Mouse (Mus musculus) kidney, postnatal 0 days (tissue): ENCODE data around the gene Il6ra. TPM values are rescaled to one million over a fixed set of nuclear protein-coding genes. Genes with fewer than 3 reads are reported as not detected.

ENCODE experiments used
- ATAC-seq: fragments of 200-750 bp; cut with Nextera tagmentation; replicated peaks from 2 replicates; pipeline ENCODE4 v1.8.0; 2017; ENCODE audit warnings: low read depth, moderate number of reproducible peaks, moderate TSS enrichment, moderate library complexity; ENCODE audit not compliant: low FRiP score
- DNase-seq: peaks from one replicate; pipeline ENCODE4 v3.0.0-alpha.2; 2016; ENCODE audit warnings: low spot score
- H3K27ac ChIP-seq: fragments of 300-500 bp; sonication (generic); 2 replicates; pipeline ENCODE4 v1.5.1; 2014; ENCODE audit warnings: mild to moderate bottlenecking
- H3K27me3 ChIP-seq: fragments of 300-500 bp; sonication (generic); 2 replicates; pipeline ENCODE4 v1.6.1; 2014; ENCODE audit warnings: low read length, mixed read lengths; ENCODE audit not compliant: insufficient read depth
- H3K36me3 ChIP-seq: fragments of 300-500 bp; sonication (generic); 2 replicates; pipeline ENCODE4 v1.6.1; 2014; ENCODE audit warnings: low read length, mixed read lengths; ENCODE audit not compliant: insufficient read depth
- H3K4me1 ChIP-seq: fragments of 300-500 bp; sonication (generic); replicated peaks from 2 replicates; pipeline ENCODE4 v1.6.1; 2014; ENCODE audit warnings: antibody characterized with exemption, low read length, mixed read lengths; ENCODE audit not compliant: insufficient read depth
- H3K4me2 ChIP-seq: fragments of 300-500 bp; sonication (generic); 2 replicates; pipeline ENCODE4 v1.6.1; 2014; ENCODE audit warnings: mild to moderate bottlenecking, low read length, moderate library complexity, mixed read lengths
- H3K4me3 ChIP-seq: fragments of 300-500 bp; sonication (generic); replicated peaks from 2 replicates; pipeline ENCODE4 v1.5.1; 2014; ENCODE audit warnings: low read depth, low read length
- H3K9ac ChIP-seq: fragments of 300-500 bp; sonication (generic); 2 replicates; pipeline ENCODE4 v1.6.1; 2014; ENCODE audit warnings: low read depth, low read length
- H3K9me3 ChIP-seq: fragments of 300-500 bp; sonication (generic); replicated peaks from 2 replicates; pipeline ENCODE4 v1.6.1; 2016; ENCODE audit warnings: low read length, inconsistent platforms, mixed read lengths
- CTCF ChIP-seq: IDR thresholded peaks from 2 replicates; pipeline ENCODE4 v1.5.1; 2016; ENCODE audit warnings: antibody characterized with exemption, low read depth, mild to moderate bottlenecking, moderate library complexity
- WGBS: fragments of 180-500 bp; shearing (Covaris S2); extraction: QIAGEN DNeasy Blood & Tissue Kit; methylation state at CpG from one replicate; pipeline ENCODE4 v1.1.7; 2014; 5-methylcytosine and 5-hydroxymethylcytosine counted together
- polyA plus RNA-seq: library from polyadenylated mRNA; unstranded; fragments of >200 nt; fragmentation: Nextera tagmentation; extraction: Ambion mirVana; gene quantifications from 2 replicates; pipeline ENCODE4 v1.2.1, GENCODE M21; 2015

Gene Il6ra
- polyA plus RNA-seq, 1 experiment from 2014 or later, result 1.7 TPM

- Histone ChIP-seq H3K4me3 (no peak overlapping the region), H3K27ac (no peak overlapping the region), H3K4me1 (0 out of 2 replicates have a peak, but pooled peaks cover 3% of the 10 kb centered on the region), H3K4me2 (no peak overlapping the region), H3K9me3 (no peaks in the 10 kb centered on the region), H3K36me3 (no peaks in the 10 kb centered on the region), H3K27me3 (no peaks in the 10 kb centered on the region), H3K9ac (no peak overlapping the region)
- WGBS, result 71% methylated on average over 4 of the region's 4 CpGs
- no peak for DNase-seq
- TF ChIP-seq CTCF, result no peak
- ATAC-seq, result no peak
These were observed 1.7 kb upstream of the Il6ra start for GRCm38 (mm10) chr3:89914700-89915099.

- no peak overlapping the region for H3K9ac ChIP-seq
- WGBS, result 38% methylated on average over 6 of the region's 6 CpGs
- no peak for ATAC-seq
These were observed 871 bp downstream of the Il6ra start for GRCm38 (mm10) chr3:89912108-89912542.

GRCm38 (mm10) chr3:89911207-89911606, 1.8 kb downstream of the Il6ra start:
- no peak overlapping the region for H3K4me2 ChIP-seq
- TF ChIP-seq CTCF, result no peak
- WGBS, result 84% methylated on average over 3 of the region's 3 CpGs

More at GRCm38 (mm10) chr3:89912108-89912542, 871 bp downstream of the Il6ra start:
- Histone ChIP-seq H3K27ac (no peak overlapping the region), H3K4me2 (no peak overlapping the region), H3K4me1 (0 out of 2 replicates have a peak, but pooled peaks cover 3% of the 10 kb centered on the region), H3K4me3 (no peak overlapping the region), H3K27me3 (no peaks in the 10 kb centered on the region), H3K9me3 (no peaks in the 10 kb centered on the region), H3K36me3 (no peaks in the 10 kb centered on the region)
- no peak for DNase-seq
- no peak for TF ChIP-seq CTCF

GRCm38 (mm10) chr3:89909703-89910542, 3.1 kb downstream of the Il6ra start:
- WGBS, result 60% methylated on average over 5 of the region's 5 CpGs
- H3K9ac ChIP-seq, result no peak overlapping the region
- TF ChIP-seq CTCF, result no peak
- no peaks in the 10 kb centered on the region for H3K9me3 ChIP-seq
- ATAC-seq (no peak), DNase-seq (no peak)
- H3K4me2 ChIP-seq, result no peak overlapping the region
- H3K27me3 ChIP-seq, result no peaks in the 10 kb centered on the region
- H3K36me3 ChIP-seq, result no peaks in the 10 kb centered on the region
- H3K4me1 ChIP-seq, result 0 out of 2 replicates have a peak, but pooled peaks cover 3% of the 10 kb centered on the region
- no peak overlapping the region for H3K27ac ChIP-seq
- H3K4me3 ChIP-seq, result no peak overlapping the region

More at GRCm38 (mm10) chr3:89911207-89911606, 1.8 kb downstream of the Il6ra start:
- no peak overlapping the region for H3K4me3 ChIP-seq
- no peak overlapping the region for H3K9ac ChIP-seq
- 0 out of 2 replicates have a peak, but pooled peaks cover 3% of the 10 kb centered on the region for H3K4me1 ChIP-seq
- ATAC-seq (no peak), DNase-seq (no peak)
- H3K36me3 ChIP-seq, result no peaks in the 10 kb centered on the region
- no peaks in the 10 kb centered on the region for H3K9me3 ChIP-seq
- no peaks in the 10 kb centered on the region for H3K27me3 ChIP-seq
- H3K27ac ChIP-seq, result no peak overlapping the region

- H3K36me3 ChIP-seq, result no peaks in the 10 kb centered on the region
- no peak overlapping the region for H3K4me2 ChIP-seq
- 84% methylated on average over 6 of the region's 6 CpGs for WGBS
- no peak overlapping the region for H3K4me3 ChIP-seq
- no peak for DNase-seq
- no peak overlapping the region for H3K9ac ChIP-seq
- 0 out of 2 replicates have a peak, but pooled peaks cover 3% of the 10 kb centered on the region for H3K4me1 ChIP-seq
- no peaks in the 10 kb centered on the region for H3K9me3 ChIP-seq
- ATAC-seq, result no peak
- TF ChIP-seq CTCF, result no peak
- H3K27ac ChIP-seq, result no peak overlapping the region
- no peaks in the 10 kb centered on the region for H3K27me3 ChIP-seq
These were observed 4.2 kb downstream of the Il6ra start for GRCm38 (mm10) chr3:89908836-89909235.

- H3K27ac ChIP-seq, result no peak overlapping the region
- 83% methylated on average over 3 of the region's 3 CpGs for WGBS
- H3K4me2 ChIP-seq, result no peak overlapping the region
- no peak for DNase-seq
- H3K4me3 ChIP-seq, result no peak overlapping the region
- H3K9me3 ChIP-seq, result no peaks in the 10 kb centered on the region
- H3K27me3 ChIP-seq, result no peaks in the 10 kb centered on the region
- H3K36me3 ChIP-seq, result no peaks in the 10 kb centered on the region
- no peak for TF ChIP-seq CTCF
- no peak overlapping the region for H3K9ac ChIP-seq
- ATAC-seq, result no peak
- no peaks in the 10 kb centered on the region for H3K4me1 ChIP-seq
These were observed 5.2 kb downstream of the Il6ra start for GRCm38 (mm10) chr3:89907846-89908245.
